Mouse (Mus musculus) intestine, embryonic 15.5 days (tissue): ENCODE measurements at regions not wholly inside any gene's neighbourhood (a gene's known extent, or its start where the extent isn't known, plus 50 kb on each side); places are given as distances from the start of the nearest gene placed in this dataset.

Experiments used
- ATAC-seq: fragments of 200-750 bp; cut with Nextera tagmentation; 2 replicates; pipeline ENCODE4 v1.8.0; 2017; ENCODE audit warnings: moderate TSS enrichment, moderate library complexity
- H3K27ac ChIP-seq: fragments of 300-500 bp; sonication (generic); 2 replicates; pipeline ENCODE4 v1.5.1; 2015; ENCODE audit warnings: mild to moderate bottlenecking, inconsistent platforms
- H3K27me3 ChIP-seq: fragments of 300-500 bp; sonication (generic); replicated peaks from 2 replicates; pipeline ENCODE4 v1.6.1; 2015; ENCODE audit warnings: inconsistent platforms
- H3K36me3 ChIP-seq: fragments of 300-500 bp; sonication (generic); 2 replicates; pipeline ENCODE4 v1.6.1; 2015; ENCODE audit warnings: inconsistent platforms
- H3K4me1 ChIP-seq: fragments of 300-500 bp; sonication (generic); replicated peaks from 2 replicates; pipeline ENCODE4 v1.6.1; 2015; ENCODE audit warnings: inconsistent platforms
- H3K4me2 ChIP-seq: fragments of 300-500 bp; sonication (generic); replicated peaks from 2 replicates; pipeline ENCODE4 v1.6.1; 2015; ENCODE audit warnings: mild to moderate bottlenecking, inconsistent platforms
- H3K4me3 ChIP-seq: fragments of 300-500 bp; sonication (generic); replicated peaks from 2 replicates; pipeline ENCODE4 v1.5.1; 2015; ENCODE audit warnings: inconsistent platforms
- H3K9ac ChIP-seq: fragments of 300-500 bp; sonication (generic); 2 replicates; pipeline ENCODE4 v1.6.1; 2015; ENCODE audit warnings: inconsistent platforms
- H3K9me3 ChIP-seq: fragments of 300-500 bp; sonication (generic); 2 replicates; pipeline ENCODE4 v1.6.1; 2016; ENCODE audit warnings: inconsistent platforms
- WGBS: fragments of 180-500 bp; shearing (Covaris S2); methylation state at CpG from one replicate; pipeline ENCODE4 v1.1.7; 2015; 5-methylcytosine and 5-hydroxymethylcytosine counted together

- no peaks in the 10 kb centered on the region for H3K36me3 ChIP-seq
- 86% methylated on average over 3 of the region's 3 CpGs for WGBS
- H3K4me3 ChIP-seq, result no peak overlapping the region
- no peak overlapping the region for H3K27ac ChIP-seq
- H3K4me1 ChIP-seq, result no peaks in the 10 kb centered on the region
- no peak overlapping the region for H3K9ac ChIP-seq
- H3K9me3 ChIP-seq, result no peaks in the 10 kb centered on the region
- ATAC-seq, result no peak
- no peak overlapping the region for H3K4me2 ChIP-seq
- no peaks in the 10 kb centered on the region for H3K27me3 ChIP-seq
These were observed 136.7 kb upstream of the Cttnbp2 start for GRCm38 (mm10) chr6:18651319-18651718.

- Histone ChIP-seq H3K27ac (no peak overlapping the region), H3K4me1 (no peaks in the 10 kb centered on the region), H3K36me3 (no peaks in the 10 kb centered on the region), H3K9ac (no peak overlapping the region), H3K4me3 (no peak overlapping the region), H3K27me3 (no peaks in the 10 kb centered on the region), H3K9me3 (no peaks in the 10 kb centered on the region), H3K4me2 (no peak overlapping the region)
- no peak for ATAC-seq
- WGBS, result 51% methylated on average over 12 of the region's 12 CpGs
These were observed 137.5 kb upstream of the Cttnbp2 start for GRCm38 (mm10) chr6:18652006-18652601.

GRCm38 (mm10) chr6:18654275-18654674 is 139.6 kb upstream of the Cttnbp2 start:
- H3K27me3 ChIP-seq, result no peaks in the 10 kb centered on the region
- H3K4me3 ChIP-seq, result no peak overlapping the region
- H3K27ac ChIP-seq, result no peak overlapping the region
- H3K4me1 ChIP-seq, result no peaks in the 10 kb centered on the region
- WGBS, result 54% methylated on average over 6 of the region's 6 CpGs
- H3K4me2 ChIP-seq, result no peak overlapping the region
- H3K36me3 ChIP-seq, result no peaks in the 10 kb centered on the region
- no peak for ATAC-seq
- no peaks in the 10 kb centered on the region for H3K9me3 ChIP-seq
- H3K9ac ChIP-seq, result no peak overlapping the region

- Histone ChIP-seq H3K9me3 (no peaks in the 10 kb centered on the region), H3K27me3 (no peaks in the 10 kb centered on the region), H3K27ac (no peak overlapping the region), H3K4me2 (no peak overlapping the region), H3K4me3 (no peak overlapping the region), H3K36me3 (no peaks in the 10 kb centered on the region), H3K9ac (no peak overlapping the region), H3K4me1 (no peaks in the 10 kb centered on the region)
- no peak for ATAC-seq
- 86% methylated on average over 4 of the region's 4 CpGs for WGBS
These were observed 141.6 kb upstream of the Cttnbp2 start for GRCm38 (mm10) chr6:18656202-18656601.

- 85% methylated on average over 7 of the region's 7 CpGs for WGBS
- ATAC-seq, result no peak
These were observed 142.2 kb upstream of the Cttnbp2 start for GRCm38 (mm10) chr6:18656772-18657401.

GRCm38 (mm10) chr6:18664687-18665086 is 150.0 kb upstream of the Cttnbp2 start:
- Histone ChIP-seq H3K4me2 (no peak overlapping the region), H3K36me3 (no peaks in the 10 kb centered on the region), H3K4me3 (no peak overlapping the region), H3K27me3 (no peaks in the 10 kb centered on the region), H3K27ac (no peak overlapping the region), H3K9ac (no peak overlapping the region), H3K4me1 (no peaks in the 10 kb centered on the region), H3K9me3 (no peaks in the 10 kb centered on the region)
- ATAC-seq, result no peak
- 88% methylated on average over 4 of the region's 4 CpGs for WGBS

More at GRCm38 (mm10) chr6:18656772-18657401, 142.2 kb upstream of the Cttnbp2 start:
- Histone ChIP-seq H3K9me3 (no peaks in the 10 kb centered on the region), H3K27ac (no peak overlapping the region), H3K4me3 (no peak overlapping the region), H3K36me3 (no peaks in the 10 kb centered on the region), H3K9ac (no peak overlapping the region), H3K27me3 (no peaks in the 10 kb centered on the region), H3K4me1 (no peaks in the 10 kb centered on the region), H3K4me2 (no peak overlapping the region)

- Histone ChIP-seq H3K4me3 (no peak overlapping the region), H3K4me2 (no peak overlapping the region), H3K27me3 (no peaks in the 10 kb centered on the region), H3K36me3 (no peaks in the 10 kb centered on the region), H3K4me1 (no peaks in the 10 kb centered on the region), H3K9me3 (no peaks in the 10 kb centered on the region), H3K9ac (no peak overlapping the region), H3K27ac (no peak overlapping the region)
- ATAC-seq, result no peak
- WGBS, result 75% methylated on average over 4 of the region's 4 CpGs
These were observed 151.3 kb upstream of the Cttnbp2 start for GRCm38 (mm10) chr6:18665992-18666391.

- no peak overlapping the region for H3K4me2 ChIP-seq
- no peak for ATAC-seq
- no peaks in the 10 kb centered on the region for H3K4me1 ChIP-seq
- WGBS, result 67% methylated on average over 4 of the region's 4 CpGs
- no peaks in the 10 kb centered on the region for H3K9me3 ChIP-seq
- H3K27me3 ChIP-seq, result no peaks in the 10 kb centered on the region
- no peaks in the 10 kb centered on the region for H3K36me3 ChIP-seq
- H3K4me3 ChIP-seq, result no peak overlapping the region
- no peak overlapping the region for H3K27ac ChIP-seq
- no peak overlapping the region for H3K9ac ChIP-seq
These were observed 151.9 kb upstream of the Cttnbp2 start for GRCm38 (mm10) chr6:18666543-18666942.

- ATAC-seq, result no peak
- Histone ChIP-seq H3K36me3 (no peaks in the 10 kb centered on the region), H3K27me3 (no peaks in the 10 kb centered on the region), H3K4me1 (no peaks in the 10 kb centered on the region), H3K27ac (no peak overlapping the region), H3K9me3 (no peaks in the 10 kb centered on the region), H3K4me3 (no peak overlapping the region), H3K4me2 (no peak overlapping the region), H3K9ac (no peak overlapping the region)
- WGBS, result 82% methylated on average over 1 of the region's 1 CpGs
These were observed 156.0 kb upstream of the Cttnbp2 start for GRCm38 (mm10) chr6:18670677-18671076.

- no peak overlapping the region for H3K4me3 ChIP-seq
- no peaks in the 10 kb centered on the region for H3K9me3 ChIP-seq
- H3K9ac ChIP-seq, result no peak overlapping the region
- no peak for ATAC-seq
- no peak overlapping the region for H3K4me2 ChIP-seq
- no peaks in the 10 kb centered on the region for H3K27me3 ChIP-seq
- WGBS, result 69% methylated on average over 5 of the region's 5 CpGs
- no peaks in the 10 kb centered on the region for H3K36me3 ChIP-seq
- H3K4me1 ChIP-seq, result no peaks in the 10 kb centered on the region
- H3K27ac ChIP-seq, result no peak overlapping the region
These were observed 160.1 kb upstream of the Cttnbp2 start for GRCm38 (mm10) chr6:18674584-18675250.

- 83% methylated on average over 4 of the region's 4 CpGs for WGBS
- Histone ChIP-seq H3K27ac (no peak overlapping the region), H3K4me2 (no peak overlapping the region), H3K9ac (no peak overlapping the region), H3K36me3 (no peaks in the 10 kb centered on the region), H3K4me3 (no peak overlapping the region), H3K27me3 (no peaks in the 10 kb centered on the region), H3K9me3 (no peaks in the 10 kb centered on the region), H3K4me1 (no peaks in the 10 kb centered on the region)
- no peak for ATAC-seq
These were observed 162.5 kb upstream of the Cttnbp2 start for GRCm38 (mm10) chr6:18677131-18677530.

GRCm38 (mm10) chr6:18680712-18681111 is 166.1 kb upstream of the Cttnbp2 start:
- H3K4me1 ChIP-seq, result no peaks in the 10 kb centered on the region
- ATAC-seq, result no peak
- H3K27me3 ChIP-seq, result no peaks in the 10 kb centered on the region
- H3K27ac ChIP-seq, result no peak overlapping the region
- no peaks in the 10 kb centered on the region for H3K9me3 ChIP-seq
- no peak overlapping the region for H3K4me2 ChIP-seq
- no peak overlapping the region for H3K4me3 ChIP-seq
- H3K36me3 ChIP-seq, result no peaks in the 10 kb centered on the region
- no peak overlapping the region for H3K9ac ChIP-seq

- Histone ChIP-seq H3K36me3 (no peaks in the 10 kb centered on the region), H3K9me3 (no peaks in the 10 kb centered on the region), H3K4me3 (no peak overlapping the region), H3K9ac (no peak overlapping the region), H3K27me3 (no peaks in the 10 kb centered on the region), H3K27ac (no peak overlapping the region), H3K4me2 (no peak overlapping the region), H3K4me1 (no peaks in the 10 kb centered on the region)
- WGBS, result 33% methylated on average over 6 of the region's 6 CpGs
- 0 out of 2 replicates have a peak, but pooled peaks have one; percentile 63 for ATAC-seq
These were observed 166.3 kb upstream of the Lsm8 start for GRCm38 (mm10) chr6:18682043-18682442.
